Mouse (Mus musculus) adrenal gland, adult 18-20 months (tissue): ENCODE data around the gene Tmem158. TPM values are rescaled to one million over a fixed set of nuclear protein-coding genes. Genes with fewer than 3 reads are reported as not detected.

ENCODE experiments used
- DNase-seq, 2 experiments: peaks; one replicate each; pipeline ENCODE4 v3.0.0; 2021 to 2022; ENCODE audit warnings: low spot score in 2 of 2
- total RNA-seq, 2 experiments: library from RNA; stranded (reverse); gene quantifications; 1 replicate in 1 of 2; 2 replicates in 1 of 2; pipeline ENCODE4 v1.2.3; 2021

Gene Tmem158
- total RNA-seq, 2 experiments from 2014 or later = 7.5 to 9.2 TPM

GRCm38 (mm10) chr9:123255736-123256135, 4.8 kb downstream of the Tmem158 start:
- DNase-seq = no peak

GRCm38 (mm10) chr9:123247992-123248391, 12.6 kb downstream of the Tmem158 start:
- no peak for DNase-seq

- no peak for DNase-seq
These were observed 15.4 kb downstream of the Tmem158 start for GRCm38 (mm10) chr9:123245146-123245545.

GRCm38 (mm10) chr9:123243988-123244387, 16.6 kb downstream of the Tmem158 start:
- DNase-seq = peak in 1 of 2 experiments; percentile 24

- no peak for DNase-seq
These were observed 19.4 kb downstream of the Tmem158 start for GRCm38 (mm10) chr9:123241191-123241590.

- no peak for DNase-seq
These were observed 19.8 kb downstream of the Tmem158 start for GRCm38 (mm10) chr9:123240751-123241150.

- no peak for DNase-seq
These were observed 20.3 kb downstream of the Tmem158 start for GRCm38 (mm10) chr9:123240271-123240670.

GRCm38 (mm10) chr9:123239651-123240050, 20.9 kb downstream of the Tmem158 start:
- DNase-seq = no peak

- no peak for DNase-seq
These were observed 22.1 kb downstream of the Tmem158 start for GRCm38 (mm10) chr9:123238256-123239045.

- no peak for DNase-seq
These were observed 22.8 kb downstream of the Tmem158 start for GRCm38 (mm10) chr9:123237739-123238138.

GRCm38 (mm10) chr9:123235621-123236020, 24.9 kb downstream of the Tmem158 start:
- no peak for DNase-seq

- no peak for DNase-seq
These were observed 30.7 kb downstream of the Tmem158 start for GRCm38 (mm10) chr9:123229826-123230225.

GRCm38 (mm10) chr9:123228671-123229070, 31.9 kb downstream of the Tmem158 start:
- DNase-seq = no peak

GRCm38 (mm10) chr9:123227106-123227750, 33.3 kb downstream of the Tmem158 start:
- no peak for DNase-seq

GRCm38 (mm10) chr9:123224863-123225431, 35.6 kb downstream of the Tmem158 start:
- no peak for DNase-seq

- DNase-seq = no peak
These were observed 40.7 kb downstream of the Tmem158 start for GRCm38 (mm10) chr9:123219826-123220225.

- no peak for DNase-seq
These were observed 44.7 kb downstream of the Tmem158 start, which contains the start of gene Cdcp1 for GRCm38 (mm10) chr9:123215621-123216440. TSS of gene Cdcp1 (minus strand) at chr9:123216038.

- no peak for DNase-seq
These were observed 47.2 kb downstream of the Tmem158 start for GRCm38 (mm10) chr9:123213371-123213770.
